Mouse (Mus musculus) liver, embryonic 13.5 days (tissue): ENCODE data around the gene Rdh13. TPM values are rescaled to one million over a fixed set of nuclear protein-coding genes. Genes with fewer than 3 reads are reported as not detected.
A peak's percentile ranks its signal among the peaks of the same experiment; 100 is the strongest.

Experiments
- ATAC-seq: fragments of 200-750 bp; cut with Nextera tagmentation; 2 replicates; pipeline ENCODE4 v1.8.0; 2017; ENCODE audit warnings: low read depth, mild to moderate bottlenecking, moderate number of reproducible peaks, moderate library complexity
- DNase-seq: peaks from one replicate; pipeline ENCODE4 v3.0.0; 2022
- H3K27ac ChIP-seq: fragments of 300-500 bp; sonication (generic); 2 replicates; pipeline ENCODE4 v1.5.1; 2015; ENCODE audit warnings: moderate library complexity, mild to moderate bottlenecking, inconsistent platforms
- H3K27me3 ChIP-seq: fragments of 300-500 bp; sonication (generic); 2 replicates; pipeline ENCODE4 v1.6.1; 2015; ENCODE audit warnings: mild to moderate bottlenecking, inconsistent platforms
- H3K36me3 ChIP-seq: fragments of 300-500 bp; sonication (generic); 2 replicates; pipeline ENCODE4 v1.6.1; 2015; ENCODE audit warnings: mild to moderate bottlenecking, inconsistent platforms
- H3K4me1 ChIP-seq: fragments of 300-500 bp; sonication (generic); replicated peaks from 2 replicates; pipeline ENCODE4 v1.6.1; 2015; ENCODE audit warnings: inconsistent platforms
- H3K4me2 ChIP-seq: fragments of 300-500 bp; sonication (generic); 2 replicates; pipeline ENCODE4 v1.6.1; 2015; ENCODE audit warnings: inconsistent platforms, mild to moderate bottlenecking, moderate library complexity
- H3K4me3 ChIP-seq: fragments of 300-500 bp; sonication (generic); replicated peaks from 2 replicates; pipeline ENCODE4 v1.5.1; 2015; ENCODE audit warnings: mild to moderate bottlenecking, inconsistent platforms
- H3K9ac ChIP-seq: fragments of 300-500 bp; sonication (generic); 2 replicates; pipeline ENCODE4 v1.6.1; 2015; ENCODE audit warnings: mild to moderate bottlenecking, inconsistent platforms
- H3K9me3 ChIP-seq: fragments of 300-500 bp; sonication (generic); replicated peaks from 2 replicates; pipeline ENCODE4 v1.6.1; 2016; ENCODE audit warnings: inconsistent platforms
- WGBS: fragments of 180-500 bp; shearing (Covaris S2); methylation state at CpG from one replicate; pipeline ENCODE4 v1.1.7; 2015; ENCODE audit not compliant: insufficient replicate concordance; 5-methylcytosine and 5-hydroxymethylcytosine counted together
- polyA plus RNA-seq: library from polyadenylated mRNA; unstranded; fragments of >200 nt; fragmentation: Nextera tagmentation; extraction: Ambion mirVana; gene quantifications from 2 replicates; pipeline ENCODE4 v1.2.1, GENCODE M21; 2015

The Rdh13 gene
- polyA plus RNA-seq, 1 experiment from 2014 or later, result 7.7 TPM

DNA sequence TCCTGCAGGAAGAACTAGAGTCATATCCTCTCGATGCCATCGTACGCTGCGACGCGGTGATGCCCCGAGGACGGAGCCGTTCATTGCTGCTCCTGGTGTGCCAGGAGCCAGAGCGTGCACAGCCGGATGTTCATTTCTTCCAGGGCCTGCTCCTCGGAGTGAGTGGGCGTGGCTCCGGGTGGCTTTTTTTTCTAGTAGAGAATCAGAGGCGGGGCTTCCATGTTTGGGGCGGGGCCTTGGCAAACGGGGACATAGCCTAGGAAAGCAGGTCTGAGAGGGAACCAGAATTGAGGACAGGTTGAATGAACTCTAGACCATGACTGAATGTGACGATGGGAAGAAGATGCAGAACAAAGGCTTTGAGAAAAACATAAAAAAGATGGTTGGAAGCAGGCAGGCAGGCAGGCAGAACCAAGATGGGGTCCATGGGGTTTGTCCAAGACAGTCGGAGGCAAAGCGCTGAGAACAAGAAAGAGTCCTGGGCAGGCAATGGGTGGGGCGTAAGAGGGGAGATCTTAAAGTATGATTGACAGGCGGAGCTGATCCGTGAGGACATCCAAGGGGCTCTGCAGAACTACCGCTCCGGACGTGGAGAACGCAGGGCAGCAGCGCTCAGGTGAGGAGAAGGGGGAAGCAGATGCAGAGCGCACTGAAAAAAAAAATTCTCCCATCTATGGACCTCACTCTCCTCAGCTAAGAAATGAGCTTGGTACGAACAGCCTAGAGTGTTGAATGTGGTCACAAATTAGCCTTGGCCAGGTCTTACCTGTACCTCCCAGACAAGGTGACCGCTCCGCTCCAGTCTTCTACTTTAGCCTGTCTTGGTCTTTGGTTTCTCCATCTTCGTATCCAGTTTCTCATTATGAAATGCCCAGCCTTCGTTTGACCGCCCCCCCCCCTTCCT, 25.1 kb upstream of the Rdh13 start:
- no peak overlapping the region for H3K9ac ChIP-seq
- ATAC-seq, result peak; percentile 52
- H3K27ac ChIP-seq, result no peak overlapping the region
- peaks cover 11% of the 10 kb centered on the region for H3K4me1 ChIP-seq
- peaks cover 73% of the 10 kb centered on the region for H3K27me3 ChIP-seq
- H3K9me3 ChIP-seq, result no peaks in the 10 kb centered on the region
- peak; percentile 41 for DNase-seq
- H3K4me3 ChIP-seq, result peak overlapping the region; percentile 37
- peak overlapping the region; percentile 57 for H3K4me2 ChIP-seq
- no peaks in the 10 kb centered on the region for H3K36me3 ChIP-seq
- 5% methylated on average over 35 of the region's 35 CpGs for WGBS

GRCm38 (mm10) chr7:4467801-4468200, 22.4 kb upstream of the Rdh13 start:
- H3K9me3 ChIP-seq, result no peaks in the 10 kb centered on the region
- peaks cover 15% of the 10 kb centered on the region for H3K4me1 ChIP-seq
- no peak overlapping the region for H3K4me2 ChIP-seq
- H3K4me3 ChIP-seq, result no peak overlapping the region
- ATAC-seq (no peak), DNase-seq (no peak)
- WGBS, result 56% methylated on average over 3 of the region's 3 CpGs
- H3K9ac ChIP-seq, result no peak overlapping the region
- no peaks in the 10 kb centered on the region for H3K36me3 ChIP-seq
- H3K27ac ChIP-seq, result no peak overlapping the region
- H3K27me3 ChIP-seq, result peaks cover 49% of the 10 kb centered on the region

GRCm38 (mm10) chr7:4464194-4464824, 18.9 kb upstream of the Rdh13 start:
- ATAC-seq, result no peak
- H3K4me2 ChIP-seq, result no peak overlapping the region
- peaks cover 4% of the 10 kb centered on the region; the same call in 1 of the 2 replicates for H3K4me1 ChIP-seq
- no peak overlapping the region for H3K4me3 ChIP-seq
- H3K9ac ChIP-seq, result no peak overlapping the region
- no peaks in the 10 kb centered on the region for H3K36me3 ChIP-seq
- H3K27me3 ChIP-seq, result peaks cover 14% of the 10 kb centered on the region
- DNase-seq, result no peak
- WGBS, result 9% methylated on average over 12 of the region's 12 CpGs
- H3K27ac ChIP-seq, result no peak overlapping the region
- no peaks in the 10 kb centered on the region for H3K9me3 ChIP-seq

GRCm38 (mm10) chr7:4460576-4461434, 15.4 kb upstream of the Rdh13 start, which contains the start of gene Eps8l1:
TSS of gene Eps8l1 (plus strand) at chr7:4460674.
- peak within 1 kb of the TSS; percentile 50 for H3K4me2 ChIP-seq
- peak within 1 kb of the TSS; percentile 68 for H3K9ac ChIP-seq
- peak within 1 kb of the TSS; percentile 48 for H3K4me3 ChIP-seq
- peak within 1 kb of the TSS; percentile 81 for H3K27ac ChIP-seq
- 55% methylated on average over 13 of the region's 16 CpGs for WGBS
- DNase-seq (no peak), ATAC-seq (peak; percentile 78)
- H3K27me3 ChIP-seq, result 0 out of 2 replicates have a peak, but pooled peaks cover 3% of the 10 kb centered on the region
- no peaks in the 10 kb centered on the region for H3K36me3 ChIP-seq
- no peaks in the 10 kb centered on the region for H3K9me3 ChIP-seq
- H3K4me1 ChIP-seq, result peaks cover 4% of the 10 kb centered on the region; the same call in 1 of the 2 replicates

DNA sequence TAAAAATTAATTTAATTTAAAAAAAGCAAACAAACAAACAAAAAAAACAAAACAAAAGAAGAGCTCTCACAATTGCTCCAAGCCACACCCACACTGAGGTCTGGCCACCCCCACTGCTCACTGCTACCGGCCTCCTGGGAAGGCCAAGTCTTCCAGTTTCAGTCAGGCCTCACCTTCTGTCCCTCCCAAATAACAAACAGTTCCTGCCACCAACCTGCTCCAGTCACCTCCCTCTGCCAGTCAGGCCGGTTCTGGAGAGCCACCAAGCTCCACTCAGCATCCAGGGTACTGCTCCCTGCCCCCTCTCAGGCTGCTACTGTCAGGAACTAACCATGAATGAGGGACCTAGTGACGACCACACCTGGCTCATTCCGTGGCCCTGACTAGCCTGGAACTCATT, 7.2 kb upstream of the Rdh13 start:
- no peak overlapping the region; the same call in 1 of the 2 replicates for H3K4me2 ChIP-seq
- H3K27ac ChIP-seq, result no peak overlapping the region
- peak; percentile 45; the same call in 1 of the 2 replicates for ATAC-seq
- H3K9me3 ChIP-seq, result no peaks in the 10 kb centered on the region
- H3K27me3 ChIP-seq, result no peaks in the 10 kb centered on the region
- no peak overlapping the region for H3K4me3 ChIP-seq
- DNase-seq, result no peak
- 22% methylated on average over 4 of the region's 4 CpGs for WGBS
- peaks cover 14% of the 10 kb centered on the region for H3K4me1 ChIP-seq
- H3K36me3 ChIP-seq, result no peaks in the 10 kb centered on the region; the same call in 1 of the 2 replicates
- no peak overlapping the region for H3K9ac ChIP-seq

GRCm38 (mm10) chr7:4449211-4449610, 3.8 kb upstream of the Rdh13 start:
- Histone ChIP-seq H3K4me2 (no peak overlapping the region), H3K4me1 (peaks cover 28% of the 10 kb centered on the region), H3K9me3 (no peaks in the 10 kb centered on the region), H3K9ac (no peak overlapping the region), H3K36me3 (no peaks in the 10 kb centered on the region), H3K27me3 (no peaks in the 10 kb centered on the region), H3K27ac (no peak overlapping the region), H3K4me3 (no peak overlapping the region)
- no peak for ATAC-seq
- DNase-seq, result no peak
- 6% methylated on average over 2 of the region's 2 CpGs for WGBS

DNA sequence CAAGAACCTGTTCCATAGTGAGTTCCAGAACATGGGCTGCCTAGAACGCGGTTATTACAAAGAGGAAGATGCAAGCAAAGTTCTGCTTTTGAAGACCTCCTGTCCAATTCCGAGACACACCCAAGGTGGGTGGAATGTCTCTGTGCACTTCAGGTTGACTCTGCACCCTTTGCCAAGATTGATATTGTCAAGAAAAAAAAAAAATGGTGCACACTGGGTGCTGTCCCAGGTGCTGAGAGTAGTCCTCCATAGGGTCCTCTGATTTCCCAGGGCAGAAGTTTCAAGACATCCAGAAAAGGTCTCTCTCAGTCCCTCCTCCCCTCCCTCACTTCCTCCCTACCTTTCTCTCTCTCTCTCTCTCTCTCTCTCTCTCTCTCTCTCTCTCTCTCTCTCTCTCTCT, 3.0 kb upstream of the Rdh13 start:
- Histone ChIP-seq H3K4me1 (peaks cover 28% of the 10 kb centered on the region), H3K27me3 (no peaks in the 10 kb centered on the region), H3K4me2 (no peak overlapping the region), H3K4me3 (no peak overlapping the region), H3K9ac (no peak overlapping the region), H3K36me3 (no peaks in the 10 kb centered on the region), H3K9me3 (no peaks in the 10 kb centered on the region), H3K27ac (no peak overlapping the region)
- 74% methylated on average over 3 of the region's 3 CpGs for WGBS
- ATAC-seq (no peak), DNase-seq (no peak)

- Histone ChIP-seq H3K9me3 (no peaks in the 10 kb centered on the region), H3K27ac (no peak overlapping the region), H3K4me1 (peaks cover 19% of the 10 kb centered on the region), H3K4me3 (no peak overlapping the region), H3K27me3 (no peaks in the 10 kb centered on the region), H3K4me2 (no peak overlapping the region), H3K9ac (no peak overlapping the region), H3K36me3 (peaks cover 9% of the 10 kb centered on the region)
- 3% methylated on average over 1 of the region's 1 CpGs for WGBS
- DNase-seq (no peak), ATAC-seq (no peak)
These were observed 1.7 kb upstream of the Rdh13 start for GRCm38 (mm10) chr7:4447138-4447537.

- Histone ChIP-seq H3K36me3 (peaks cover 55% of the 10 kb centered on the region), H3K27ac (no peak overlapping the region), H3K9ac (no peak overlapping the region), H3K4me2 (no peak overlapping the region), H3K27me3 (no peaks in the 10 kb centered on the region), H3K4me1 (peaks cover 9% of the 10 kb centered on the region), H3K4me3 (no peak overlapping the region), H3K9me3 (no peaks in the 10 kb centered on the region)
- ATAC-seq (no peak), DNase-seq (no peak)
- WGBS, result 79% methylated on average over 10 of the region's 10 CpGs
These were observed 4.9 kb downstream of the Rdh13 start for GRCm38 (mm10) chr7:4440549-4440948.

DNA sequence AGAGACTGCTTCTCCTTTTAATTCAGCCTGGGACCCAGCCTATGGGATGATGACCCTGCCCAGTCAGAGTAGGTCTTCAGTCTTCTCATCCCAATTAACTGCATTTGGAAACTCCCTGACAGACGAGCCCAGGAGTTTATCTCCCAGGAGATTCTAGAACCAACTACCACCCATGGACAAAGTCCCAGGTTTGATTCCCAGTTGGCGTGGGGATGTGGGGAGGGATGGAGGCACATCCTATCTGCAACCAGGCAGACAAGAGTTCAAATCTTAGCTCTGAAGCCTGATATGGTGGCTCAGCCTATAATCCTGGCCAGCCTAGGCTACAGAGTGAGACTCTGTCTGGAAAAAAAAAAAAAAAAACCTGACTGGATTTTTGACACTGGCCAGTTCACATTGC, 7.7 kb downstream of the Rdh13 start:
- WGBS, result 61% methylated on average over 2 of the region's 2 CpGs
- no peak overlapping the region for H3K4me2 ChIP-seq
- H3K36me3 ChIP-seq, result peaks cover 75% of the 10 kb centered on the region
- DNase-seq, result no peak
- H3K9ac ChIP-seq, result no peak overlapping the region
- ATAC-seq, result no peak
- H3K27ac ChIP-seq, result no peak overlapping the region
- H3K4me3 ChIP-seq, result no peak overlapping the region
- no peaks in the 10 kb centered on the region for H3K9me3 ChIP-seq
- H3K27me3 ChIP-seq, result no peaks in the 10 kb centered on the region
- no peaks in the 10 kb centered on the region for H3K4me1 ChIP-seq

DNA sequence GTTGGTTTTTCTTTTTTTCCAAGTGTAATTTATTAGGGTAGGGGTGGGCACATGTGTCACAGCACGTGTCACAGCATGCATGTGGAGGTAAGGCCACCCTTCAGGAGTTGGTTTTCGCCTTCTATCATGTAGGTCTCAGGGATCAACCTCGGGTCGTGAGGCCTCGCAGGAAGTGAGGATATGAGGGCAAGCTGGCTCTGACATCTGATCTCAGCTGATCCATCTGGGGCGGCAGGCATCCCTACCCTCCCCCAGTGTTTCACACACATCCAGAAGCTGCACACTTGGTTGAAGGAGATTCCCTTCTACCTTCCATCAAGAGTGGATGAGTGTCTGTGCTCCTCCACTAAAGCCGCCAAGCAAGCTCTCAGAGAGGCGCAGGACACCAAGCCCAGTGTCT, 13.4 kb downstream of the Rdh13 start:
- H3K27me3 ChIP-seq, result no peaks in the 10 kb centered on the region
- no peaks in the 10 kb centered on the region for H3K9me3 ChIP-seq
- H3K36me3 ChIP-seq, result peaks cover 71% of the 10 kb centered on the region
- H3K4me1 ChIP-seq, result no peaks in the 10 kb centered on the region
- no peak overlapping the region for H3K9ac ChIP-seq
- WGBS, result 75% methylated on average over 8 of the region's 8 CpGs
- no peak for ATAC-seq
- no peak overlapping the region for H3K27ac ChIP-seq
- no peak overlapping the region for H3K4me3 ChIP-seq
- DNase-seq, result no peak
- no peak overlapping the region for H3K4me2 ChIP-seq
